In the genomic region with DNA sequence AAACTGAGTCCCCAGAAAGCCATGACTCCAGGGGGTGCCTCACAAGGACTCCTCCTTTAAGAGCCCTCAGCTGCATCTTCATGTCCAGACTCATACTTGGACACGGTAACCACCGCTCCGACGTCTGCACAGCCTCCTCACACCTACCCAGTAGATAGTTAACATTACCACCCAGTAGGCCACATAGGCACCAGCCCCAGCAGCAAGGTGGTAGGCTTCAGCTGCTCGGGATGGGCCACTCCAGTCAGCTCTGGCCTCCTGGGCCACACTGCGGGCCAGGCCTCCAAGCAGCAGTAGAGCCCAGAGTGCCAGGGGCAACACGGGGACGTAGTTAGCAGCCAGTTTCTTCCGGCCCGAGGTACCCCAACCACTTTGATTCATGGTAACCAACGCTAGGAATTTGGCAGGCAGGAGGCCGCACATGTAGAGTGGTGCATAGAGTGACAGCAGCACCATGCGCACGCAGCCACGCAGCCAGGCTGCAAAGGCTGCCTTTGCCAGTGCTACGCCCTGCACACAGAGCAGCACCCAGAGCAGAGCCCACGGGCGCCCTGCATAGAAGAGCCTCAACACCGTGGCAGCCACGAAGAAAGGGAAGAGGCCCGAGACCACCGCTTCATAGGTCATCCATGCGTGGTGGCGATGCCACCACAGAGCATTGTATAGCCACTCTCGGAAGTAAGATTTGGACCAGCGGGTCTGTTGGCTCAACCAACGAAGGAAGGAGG, we compare ENCODE assay signal across 10 mouse cellular contexts. TPM values are rescaled to one million over a fixed set of nuclear protein-coding genes. Genes with fewer than 3 reads are reported as not detected.
A peak's percentile ranks its signal among the peaks of the same experiment; 100 is the strongest.
DNase-seq lines count a peak whose midpoint lies in the region; ATAC-seq and TF ChIP-seq lines count a peak whose summit lies in the region.
"Had no signal": no experiment of that assay in that cellular context is flagged by ENCODE, and none has a peak within 500 bp of the region (broad histone marks: within the 10 kb centered on the region; RNA-seq: fewer than 3 reads in every experiment).

No protein-coding gene starts in this region.

- H3K27me3 ChIP-seq in kidney, adult 2 months (replicated peaks; ENCODE audit: control insufficient read depth, insufficient read depth, low read length) = no peaks in the 10 kb centered on the region
- no peaks in the 10 kb centered on the region for H3K27me3 ChIP-seq in embryonic facial prominence, embryonic 12.5 days
- H3K27me3 ChIP-seq in forebrain, postnatal 0 days (ENCODE audit: insufficient read depth, low read length) = no peaks in the 10 kb centered on the region
- no peaks in the 10 kb centered on the region for H3K27me3 ChIP-seq in midbrain, embryonic 16.5 days (ENCODE audit: control insufficient read depth, insufficient read depth, low read depth, low read length)

- no peaks in the 10 kb centered on the region for H3K36me3 ChIP-seq in kidney, adult 2 months (ENCODE audit: control insufficient read depth, insufficient read depth, low read length)
- peaks cover 46% of the 10 kb centered on the region for H3K36me3 ChIP-seq in embryonic facial prominence, embryonic 12.5 days
- peaks cover 8% of the 10 kb centered on the region; the same call in 1 of the 2 replicates for H3K36me3 ChIP-seq in forebrain, postnatal 0 days (ENCODE audit: insufficient read depth)
- H3K36me3 ChIP-seq in midbrain, embryonic 16.5 days (ENCODE audit: control insufficient read depth, insufficient read depth, low read length) = no peaks in the 10 kb centered on the region

- peak; percentile 21 for DNase-seq in kidney, postnatal 10 days
- DNase-seq in kidney, adult 2 months = no peak
- peak; percentile 40 for DNase-seq in forebrain, postnatal 0 days
- no peak for DNase-seq in embryo, embryonic 9.5 days (ENCODE audit: extremely low spot score)
- DNase-seq in adrenal gland, postnatal 25 days = no peak
- DNase-seq: heart, postnatal 4 days; left cerebral cortex, postnatal 4 days had no signal

- H3K9ac ChIP-seq in embryonic facial prominence, embryonic 12.5 days = no peak overlapping the region
- no peak overlapping the region for H3K9ac ChIP-seq in forebrain, postnatal 0 days
- H3K9ac ChIP-seq in midbrain, embryonic 16.5 days (ENCODE audit: low read depth, low read length) = no peak overlapping the region

- no peak overlapping the region for H3K4me3 ChIP-seq in kidney, adult 2 months (ENCODE audit: insufficient read depth, low read depth, low read length)
- H3K4me3 ChIP-seq in embryonic facial prominence, embryonic 12.5 days = no peak overlapping the region
- no peak overlapping the region for H3K4me3 ChIP-seq in forebrain, postnatal 0 days (ENCODE audit: low read depth, low read length)
- H3K4me3 ChIP-seq in midbrain, embryonic 16.5 days (ENCODE audit: low read depth, low read length) = no peak overlapping the region

- peak; percentile 49; the same call in 1 of the 2 replicates for ATAC-seq in embryonic facial prominence, embryonic 12.5 days (ENCODE audit: insufficient number of reproducible peaks, insufficient read depth, low FRiP score, low TSS enrichment)
- ATAC-seq in forebrain, postnatal 0 days = peak; percentile 76
- ATAC-seq in midbrain, embryonic 16.5 days = peak; percentile 54

- WGBS in kidney, adult 2 months = 68% methylated on average over 27 of the region's 27 CpGs
- WGBS in embryonic facial prominence, embryonic 12.5 days = 76% methylated on average over 27 of the region's 27 CpGs
- WGBS in forebrain, postnatal 0 days = 74% methylated on average over 27 of the region's 27 CpGs
- WGBS in midbrain, embryonic 16.5 days = 80% methylated on average over 27 of the region's 27 CpGs

- TF ChIP-seq CTCF in kidney, adult 2 months (conservative IDR thresholded peaks at IDR 0.05; ENCODE audit: insufficient read depth, insufficient read length, low read depth, low read length) = no peak
- TF ChIP-seq CTCF in forebrain, postnatal 0 days (IDR thresholded peaks at IDR 0.05; ENCODE audit: low read depth) = no peak

- no peak overlapping the region for H3K27ac ChIP-seq in kidney, adult 2 months (ENCODE audit: insufficient read depth, low read depth, low read length)
- H3K27ac ChIP-seq in embryonic facial prominence, embryonic 12.5 days = no peak overlapping the region
- no peak overlapping the region for H3K27ac ChIP-seq in forebrain, postnatal 0 days (ENCODE audit: low read depth, low read length)
- no peak overlapping the region for H3K27ac ChIP-seq in midbrain, embryonic 16.5 days (ENCODE audit: low read length)

- peaks cover 3% of the 10 kb centered on the region; the same call in 1 of the 2 replicates for H3K4me1 ChIP-seq in kidney, adult 2 months (ENCODE audit: control insufficient read depth, insufficient read depth, low read length)
- H3K4me1 ChIP-seq in embryonic facial prominence, embryonic 12.5 days = peaks cover under 1% of the 10 kb centered on the region; the same call in 1 of the 2 replicates
- H3K4me1 ChIP-seq in forebrain, postnatal 0 days (ENCODE audit: insufficient read depth) = peaks cover under 1% of the 10 kb centered on the region; the same call in 1 of the 2 replicates
- peaks cover 8% of the 10 kb centered on the region for H3K4me1 ChIP-seq in midbrain, embryonic 16.5 days (ENCODE audit: control insufficient read depth, insufficient read depth, low read length)

- H3K9me3 ChIP-seq in embryonic facial prominence, embryonic 12.5 days = no peaks in the 10 kb centered on the region
- no peaks in the 10 kb centered on the region for H3K9me3 ChIP-seq in forebrain, postnatal 0 days (ENCODE audit: low read length)
- no peaks in the 10 kb centered on the region for H3K9me3 ChIP-seq in midbrain, embryonic 16.5 days (replicated peaks; ENCODE audit: control insufficient read depth, low read length, poor library complexity, severe bottlenecking)

- H3K4me2 ChIP-seq in embryonic facial prominence, embryonic 12.5 days (replicated peaks) = no peak overlapping the region
- no peak overlapping the region for H3K4me2 ChIP-seq in forebrain, postnatal 0 days (ENCODE audit: low read depth)
- H3K4me2 ChIP-seq in midbrain, embryonic 16.5 days (ENCODE audit: low read length) = no peak overlapping the region

- TF ChIP-seq POLR2A in kidney, adult 2 months (IDR thresholded peaks at IDR 0.05; ENCODE audit: low read depth, low read length) = no peak

RNA-seq across cellular contexts. Expression of a gene that starts 11.3 kb away (rescaled TPM):
- 0.08 and 0.10 TPM in 2 replicates for polyA plus RNA-seq in kidney, adult 2 months (2012; rRNA removed)
- polyA plus RNA-seq in embryonic facial prominence, embryonic 12.5 days (2016; fragmentation: Nextera tagmentation; extraction: Ambion mirVana) = 1.6 and 1.7 TPM in 2 replicates
- total RNA-seq in forebrain, postnatal 0 days (2014; rRNA removed) = 0.23 and 0.90 TPM in 2 replicates
- 0.20 and 0.53 TPM in 2 replicates for polyA plus RNA-seq in forebrain, postnatal 0 days (2015; fragmentation: Nextera tagmentation; extraction: Ambion mirVana)
- polyA plus RNA-seq in midbrain, embryonic 16.5 days (2015; fragmentation: Nextera tagmentation; extraction: Ambion mirVana) = 0.98 and 1.3 TPM in 2 replicates
- total RNA-seq in adrenal gland, postnatal 25 days (2021) = not detected in 2 replicates

RNA-seq across cellular contexts. Expression of a gene that starts 16.7 kb away (rescaled TPM):
- 43.9 and 49.0 TPM in 2 replicates for polyA plus RNA-seq in kidney, adult 2 months (2012; rRNA removed)
- 56.8 and 60.6 TPM in 2 replicates for polyA plus RNA-seq in embryonic facial prominence, embryonic 12.5 days (2016; fragmentation: Nextera tagmentation; extraction: Ambion mirVana)
- 18.5 and 20.8 TPM in 2 replicates for total RNA-seq in forebrain, postnatal 0 days (2014; rRNA removed)
- 5.1 and 10.7 TPM in 2 replicates for polyA plus RNA-seq in forebrain, postnatal 0 days (2015; fragmentation: Nextera tagmentation; extraction: Ambion mirVana)
- polyA plus RNA-seq in midbrain, embryonic 16.5 days (2015; fragmentation: Nextera tagmentation; extraction: Ambion mirVana) = 25.7 and 26.6 TPM in 2 replicates
- 82.8 and 108 TPM in 2 replicates for total RNA-seq in adrenal gland, postnatal 25 days (2021)

RNA-seq across cellular contexts. Expression of a gene that starts 40.0 kb away (rescaled TPM):
- 0.07 TPM in 1 of 2 replicates, not detected in the other for polyA plus RNA-seq in kidney, adult 2 months (2012; rRNA removed)
- polyA plus RNA-seq in embryonic facial prominence, embryonic 12.5 days (2016; fragmentation: Nextera tagmentation; extraction: Ambion mirVana) = 0.12 TPM in 1 of 2 replicates, not detected in the other
- total RNA-seq in forebrain, postnatal 0 days (2014; rRNA removed) = 0.69 TPM in 1 of 2 replicates, not detected in the other
- polyA plus RNA-seq in forebrain, postnatal 0 days (2015; fragmentation: Nextera tagmentation; extraction: Ambion mirVana) = 0.16 TPM in 1 of 2 replicates, not detected in the other
- 0.18 TPM in 1 of 2 replicates, not detected in the other for polyA plus RNA-seq in midbrain, embryonic 16.5 days (2015; fragmentation: Nextera tagmentation; extraction: Ambion mirVana)
- total RNA-seq in adrenal gland, postnatal 25 days (2021) = 0.24 TPM in 1 of 2 replicates, not detected in the other
- total RNA-seq: heart, postnatal 4 days had no signal
- polyA plus RNA-seq: brain, embryonic 14.5 days had no signal

RNA-seq across cellular contexts. Expression of a gene that starts 43.9 kb away (rescaled TPM):
- polyA plus RNA-seq in kidney, adult 2 months (2012; rRNA removed) = 0.14 and 0.16 TPM in 2 replicates
- not detected in 2 replicates for polyA plus RNA-seq in embryonic facial prominence, embryonic 12.5 days (2016; fragmentation: Nextera tagmentation; extraction: Ambion mirVana)
- 0.38 TPM in 1 of 2 replicates, not detected in the other for total RNA-seq in forebrain, postnatal 0 days (2014; rRNA removed)
- 0.28 and 0.56 TPM in 2 replicates for polyA plus RNA-seq in forebrain, postnatal 0 days (2015; fragmentation: Nextera tagmentation; extraction: Ambion mirVana)
- 0.23 TPM in 1 of 2 replicates, not detected in the other for polyA plus RNA-seq in midbrain, embryonic 16.5 days (2015; fragmentation: Nextera tagmentation; extraction: Ambion mirVana)
- total RNA-seq in adrenal gland, postnatal 25 days (2021) = not detected in 2 replicates

RNA-seq across cellular contexts. Expression of a gene that starts 44.0 kb away (rescaled TPM):
- not detected in 2 replicates for polyA plus RNA-seq in kidney, adult 2 months (2012; rRNA removed)
- polyA plus RNA-seq in embryonic facial prominence, embryonic 12.5 days (2016; fragmentation: Nextera tagmentation; extraction: Ambion mirVana) = not detected in 2 replicates
- not detected in 2 replicates for total RNA-seq in forebrain, postnatal 0 days (2014; rRNA removed)
- not detected in 2 replicates for polyA plus RNA-seq in forebrain, postnatal 0 days (2015; fragmentation: Nextera tagmentation; extraction: Ambion mirVana)
- polyA plus RNA-seq in midbrain, embryonic 16.5 days (2015; fragmentation: Nextera tagmentation; extraction: Ambion mirVana) = not detected in 2 replicates
- not detected in 2 replicates for total RNA-seq in adrenal gland, postnatal 25 days (2021)
- total RNA-seq: heart, postnatal 4 days; left cerebral cortex, postnatal 4 days had no signal
- polyA plus RNA-seq: brain, embryonic 14.5 days had no signal

Comparison
In these comparisons a context has a peak if more than half of its experiments do, and no peak if none do; other contexts are left out.
1. DNase-seq: peak in kidney, postnatal 10 days (single experiment) and forebrain, postnatal 0 days (single experiment); none in kidney, adult 2 months (single experiment), embryo, embryonic 9.5 days (single experiment) and adrenal gland, postnatal 25 days (single experiment).
2. Peak in every context shown above with its lines, with median percentiles within 50 percentile points of each other: ATAC-seq.